Comparison of ENCODE assay signal across 8 mouse cellular contexts in genomic region chrX:20819708-20820426, GRCm38 (mm10). TPM values are rescaled to one million over a fixed set of nuclear protein-coding genes. Genes with fewer than 3 reads are reported as not detected.
DNase-seq lines count a peak whose midpoint lies in the region; ATAC-seq lines count a peak whose summit lies in the region.

No protein-coding gene starts in this region.

- H3K9ac ChIP-seq in limb, embryonic 15.5 days, result peak overlapping the region; percentile 7; the same call in 1 of the 2 replicates
- no peak overlapping the region for H3K9ac ChIP-seq in midbrain, embryonic 15.5 days
- H3K9ac ChIP-seq in stomach, embryonic 15.5 days, result no peak overlapping the region

- peak overlapping the region; percentile 52 for H3K4me2 ChIP-seq in limb, embryonic 15.5 days
- peak overlapping the region; percentile 52 for H3K4me2 ChIP-seq in midbrain, embryonic 15.5 days
- H3K4me2 ChIP-seq in stomach, embryonic 15.5 days, result peak overlapping the region; percentile 63

- no peak for ATAC-seq in limb, embryonic 15.5 days (ENCODE audit: insufficient number of reproducible peaks, low FRiP score, low TSS enrichment, low read depth)
- ATAC-seq in midbrain, embryonic 15.5 days (replicated peaks), result peak; percentile 68
- ATAC-seq in stomach, embryonic 15.5 days (ENCODE audit: insufficient read depth, low FRiP score, low read depth), result no peak

- peak; percentile 89 for DNase-seq in 3T3-L1 (ENCODE audit: low read depth, low spot score)
- peak; percentile 75 for DNase-seq in adrenal gland, adult 2 months
- DNase-seq in embryonic facial prominence, embryonic 10.5 days (ENCODE audit: low spot score), result peak; percentile 47
- peak; percentile 29 to 42 for DNase-seq in heart, adult 9 months (ENCODE audit: low spot score in 2 of 2)
- peak; percentile 19 to 53 for DNase-seq in kidney, adult 8-10 months

- WGBS in embryonic facial prominence, embryonic 10.5 days, result 49% methylated on average over 8 of the region's 8 CpGs
- 47% methylated on average over 8 of the region's 8 CpGs for WGBS in limb, embryonic 15.5 days
- WGBS in midbrain, embryonic 15.5 days, result 44% methylated on average over 8 of the region's 8 CpGs
- 47% methylated on average over 7 of the region's 8 CpGs for WGBS in stomach, embryonic 15.5 days

- H3K9me3 ChIP-seq in embryonic facial prominence, embryonic 10.5 days, result no peaks in the 10 kb centered on the region
- H3K9me3 ChIP-seq in limb, embryonic 15.5 days, result no peaks in the 10 kb centered on the region
- no peaks in the 10 kb centered on the region for H3K9me3 ChIP-seq in midbrain, embryonic 15.5 days
- H3K9me3 ChIP-seq in stomach, embryonic 15.5 days, result no peaks in the 10 kb centered on the region

- H3K27me3 ChIP-seq in embryonic facial prominence, embryonic 10.5 days (replicated peaks; ENCODE audit: low read depth, poor library complexity, severe bottlenecking), result no peaks in the 10 kb centered on the region
- H3K27me3 ChIP-seq in limb, embryonic 15.5 days, result no peaks in the 10 kb centered on the region
- no peaks in the 10 kb centered on the region for H3K27me3 ChIP-seq in midbrain, embryonic 15.5 days (replicated peaks)
- H3K27me3 ChIP-seq in stomach, embryonic 15.5 days (replicated peaks), result no peaks in the 10 kb centered on the region

- H3K27ac ChIP-seq in embryonic facial prominence, embryonic 10.5 days (replicated peaks), result peak overlapping the region; percentile 63
- peak overlapping the region; percentile 63; the same call in 1 of the 2 replicates for H3K27ac ChIP-seq in limb, embryonic 15.5 days
- H3K27ac ChIP-seq in midbrain, embryonic 15.5 days, result peak overlapping the region; percentile 80
- H3K27ac ChIP-seq in stomach, embryonic 15.5 days, result peak overlapping the region; percentile 31; the same call in 1 of the 2 replicates

- peaks cover 3% of the 10 kb centered on the region; the same call in 1 of the 2 replicates for H3K36me3 ChIP-seq in embryonic facial prominence, embryonic 10.5 days (replicated peaks)
- no peaks in the 10 kb centered on the region for H3K36me3 ChIP-seq in limb, embryonic 15.5 days
- no peaks in the 10 kb centered on the region for H3K36me3 ChIP-seq in midbrain, embryonic 15.5 days (replicated peaks)
- no peaks in the 10 kb centered on the region for H3K36me3 ChIP-seq in stomach, embryonic 15.5 days

- H3K4me3 ChIP-seq in embryonic facial prominence, embryonic 10.5 days, result peak overlapping the region; percentile 42
- peak overlapping the region; percentile 34 for H3K4me3 ChIP-seq in limb, embryonic 15.5 days
- H3K4me3 ChIP-seq in midbrain, embryonic 15.5 days, result peak overlapping the region; percentile 30; the same call in 1 of the 2 replicates
- H3K4me3 ChIP-seq in stomach, embryonic 15.5 days (replicated peaks), result peak overlapping the region; percentile 30

- peaks cover 7% of the 10 kb centered on the region for H3K4me1 ChIP-seq in embryonic facial prominence, embryonic 10.5 days
- 0 out of 2 replicates have a peak, but pooled peaks cover 3% of the 10 kb centered on the region for H3K4me1 ChIP-seq in limb, embryonic 15.5 days
- H3K4me1 ChIP-seq in midbrain, embryonic 15.5 days, result no peaks in the 10 kb centered on the region
- no peaks in the 10 kb centered on the region for H3K4me1 ChIP-seq in stomach, embryonic 15.5 days

RNA-seq across cellular contexts. Expression of gene Araf, which starts 22.3 kb away (rescaled TPM):
- 100 to 1,000 TPM; 120 to 133 TPM for total RNA-seq in adrenal gland, adult 2 months (2021)
- 229 and 248 TPM in 2 replicates for polyA plus RNA-seq in adrenal gland, adult 2 months (2012; rRNA removed)
- 95.1 and 99.9 TPM in 2 replicates for polyA plus RNA-seq in embryonic facial prominence, embryonic 10.5 days (2016; fragmentation: Nextera tagmentation; extraction: Ambion mirVana)
- polyA plus RNA-seq in limb, embryonic 15.5 days (2015; fragmentation: Nextera tagmentation; extraction: Ambion mirVana), result 107 and 111 TPM in 2 replicates
- 365 and 380 TPM in 2 replicates for polyA plus RNA-seq in midbrain, embryonic 15.5 days (2015; fragmentation: Nextera tagmentation; extraction: Ambion mirVana)
- 98.8 and 116 TPM in 2 replicates for polyA plus RNA-seq in stomach, embryonic 15.5 days (2015; fragmentation: Nextera tagmentation; extraction: Ambion mirVana)

RNA-seq across cellular contexts. Expression of gene Timp1, which starts 50.1 kb away (rescaled TPM):
- total RNA-seq in adrenal gland, adult 2 months (2021), result 10 to 100 TPM; 20.7 to 45.5 TPM
- polyA plus RNA-seq in adrenal gland, adult 2 months (2012; rRNA removed), result 34.9 and 39.0 TPM in 2 replicates
- 10.8 and 13.4 TPM in 2 replicates for polyA plus RNA-seq in embryonic facial prominence, embryonic 10.5 days (2016; fragmentation: Nextera tagmentation; extraction: Ambion mirVana)
- polyA plus RNA-seq in limb, embryonic 15.5 days (2015; fragmentation: Nextera tagmentation; extraction: Ambion mirVana), result 36.0 and 41.1 TPM in 2 replicates
- 3.1 and 4.0 TPM in 2 replicates for polyA plus RNA-seq in midbrain, embryonic 15.5 days (2015; fragmentation: Nextera tagmentation; extraction: Ambion mirVana)
- polyA plus RNA-seq in stomach, embryonic 15.5 days (2015; fragmentation: Nextera tagmentation; extraction: Ambion mirVana), result 18.3 and 19.3 TPM in 2 replicates

Comparison
In these comparisons a context has a peak if more than half of its experiments do, and no peak if none do; other contexts are left out.
1. DNase-seq: peak in every context shown above with its lines; median percentile 89 in 3T3-L1; 75 in adrenal gland, adult 2 months; 47 in embryonic facial prominence, embryonic 10.5 days; 36 in kidney, adult 8-10 months; 36 in heart, adult 9 months.